Mouse (Mus musculus) lung, embryonic 14.5 days (tissue): ENCODE results near the gene Myo1d. TPM values are rescaled to one million over a fixed set of nuclear protein-coding genes. Genes with fewer than 3 reads are reported as not detected.

Source experiments
- ATAC-seq: fragments of 200-750 bp; cut with Nextera tagmentation; 2 replicates; pipeline ENCODE4 v1.8.0; 2017; ENCODE audit warnings: mild to moderate bottlenecking, moderate TSS enrichment, moderate library complexity; ENCODE audit not compliant: insufficient read depth
- DNase-seq: peaks from one replicate; pipeline ENCODE4 v3.0.0-alpha.2; 2015
- H3K27ac ChIP-seq: fragments of 300-500 bp; sonication (generic); 2 replicates; pipeline ENCODE4 v1.5.1; 2014; ENCODE audit warnings: low read depth, mild to moderate bottlenecking, moderate library complexity
- H3K27me3 ChIP-seq: fragments of 300-500 bp; sonication (generic); 2 replicates; pipeline ENCODE4 v1.6.1; 2014; ENCODE audit warnings: low read length, control low read depth; ENCODE audit not compliant: insufficient read depth
- H3K36me3 ChIP-seq: fragments of 300-500 bp; sonication (generic); 2 replicates; pipeline ENCODE4 v1.6.1; 2014; ENCODE audit warnings: control low read depth; ENCODE audit not compliant: insufficient read depth
- H3K4me1 ChIP-seq: fragments of 300-500 bp; sonication (generic); 2 replicates; pipeline ENCODE4 v1.6.1; 2014; ENCODE audit warnings: antibody characterized with exemption, control low read depth; ENCODE audit not compliant: insufficient read depth
- H3K4me2 ChIP-seq: fragments of 300-500 bp; sonication (generic); 2 replicates; pipeline ENCODE4 v1.6.1; 2014; ENCODE audit warnings: mild to moderate bottlenecking
- H3K4me3 ChIP-seq: fragments of 300-500 bp; sonication (generic); 2 replicates; pipeline ENCODE4 v1.5.1; 2014; ENCODE audit warnings: low read depth, low read length
- H3K9ac ChIP-seq: fragments of 300-500 bp; sonication (generic); 2 replicates; pipeline ENCODE4 v1.6.1; 2014
- H3K9me3 ChIP-seq: fragments of 300-500 bp; sonication (generic); 2 replicates; pipeline ENCODE4 v1.6.1; 2016; ENCODE audit warnings: low read depth, low read length, control low read depth
- CTCF ChIP-seq: IDR thresholded peaks from 2 replicates; pipeline ENCODE4 v1.5.1; 2016; ENCODE audit warnings: antibody characterized with exemption, low read depth
- WGBS: fragments of 180-500 bp; shearing (Covaris S2); extraction: QIAGEN DNeasy Blood & Tissue Kit; methylation state at CpG from one replicate; pipeline ENCODE4 v1.1.7; 2014; 5-methylcytosine and 5-hydroxymethylcytosine counted together
- polyA plus RNA-seq: library from polyadenylated mRNA; unstranded; fragments of >200 nt; fragmentation: Nextera tagmentation; extraction: Ambion mirVana; gene quantifications from 2 replicates; pipeline ENCODE4 v1.2.1, GENCODE M21; 2014

Gene Myo1d
- polyA plus RNA-seq, 1 experiment from 2014 or later: 16.1 TPM

DNA sequence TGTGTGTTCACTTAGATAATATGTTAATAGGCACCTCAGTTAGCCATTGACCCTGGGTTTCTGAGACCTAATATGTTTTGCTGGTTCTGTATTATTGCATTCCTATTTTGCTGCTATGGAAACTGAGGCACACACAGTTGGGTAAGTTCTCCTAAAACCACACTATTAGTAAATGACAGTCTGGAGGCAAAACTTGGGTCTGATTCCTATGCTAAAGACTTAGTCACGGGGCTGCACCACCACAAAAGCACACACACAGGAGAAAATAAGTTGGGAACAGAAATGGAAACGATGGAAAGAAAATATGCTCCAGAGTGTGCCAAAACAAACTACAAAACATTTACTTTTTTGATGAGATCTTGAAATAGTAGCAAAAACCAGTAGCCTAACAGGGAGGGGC, 45.1 kb downstream of the Myo1d start:
- no peak overlapping the region for H3K27ac ChIP-seq
- 76% methylated on average over 2 of the region's 2 CpGs for WGBS
- no peak overlapping the region for H3K4me2 ChIP-seq
- DNase-seq (no peak), ATAC-seq (no peak)
- H3K9me3 ChIP-seq: no peaks in the 10 kb centered on the region
- H3K4me1 ChIP-seq: no peaks in the 10 kb centered on the region
- no peak overlapping the region for H3K9ac ChIP-seq
- H3K36me3 ChIP-seq: no peaks in the 10 kb centered on the region
- H3K4me3 ChIP-seq: no peak overlapping the region
- no peak for TF ChIP-seq CTCF
- no peaks in the 10 kb centered on the region for H3K27me3 ChIP-seq

DNA sequence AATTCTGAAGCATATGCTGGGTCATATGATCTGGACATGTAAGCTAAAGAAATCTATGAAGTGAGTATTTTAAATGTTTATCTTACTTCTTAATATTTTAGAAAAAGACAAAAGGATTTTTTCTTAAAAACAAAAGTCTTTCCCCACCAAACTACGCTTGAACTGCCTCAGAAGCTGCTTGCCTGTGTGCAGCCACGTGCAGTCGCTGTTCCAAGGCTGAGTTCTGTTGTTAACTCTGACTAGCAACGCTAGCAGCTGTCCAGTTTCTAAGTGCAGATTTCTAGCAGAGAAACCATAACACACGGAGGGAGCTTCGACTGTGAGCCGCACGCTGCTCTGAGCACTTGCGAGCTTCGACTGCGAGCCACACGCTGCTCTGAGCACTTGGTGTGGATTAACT, 55.1 kb downstream of the Myo1d start:
- WGBS: 62% methylated on average over 12 of the region's 12 CpGs
- no peak for TF ChIP-seq CTCF
- H3K36me3 ChIP-seq: no peaks in the 10 kb centered on the region
- H3K27me3 ChIP-seq: no peaks in the 10 kb centered on the region
- no peak overlapping the region for H3K9ac ChIP-seq
- no peaks in the 10 kb centered on the region for H3K4me1 ChIP-seq
- H3K9me3 ChIP-seq: no peaks in the 10 kb centered on the region
- no peak overlapping the region for H3K27ac ChIP-seq
- no peak overlapping the region for H3K4me3 ChIP-seq
- ATAC-seq (no peak), DNase-seq (peak; percentile 42)
- H3K4me2 ChIP-seq: no peak overlapping the region

DNA sequence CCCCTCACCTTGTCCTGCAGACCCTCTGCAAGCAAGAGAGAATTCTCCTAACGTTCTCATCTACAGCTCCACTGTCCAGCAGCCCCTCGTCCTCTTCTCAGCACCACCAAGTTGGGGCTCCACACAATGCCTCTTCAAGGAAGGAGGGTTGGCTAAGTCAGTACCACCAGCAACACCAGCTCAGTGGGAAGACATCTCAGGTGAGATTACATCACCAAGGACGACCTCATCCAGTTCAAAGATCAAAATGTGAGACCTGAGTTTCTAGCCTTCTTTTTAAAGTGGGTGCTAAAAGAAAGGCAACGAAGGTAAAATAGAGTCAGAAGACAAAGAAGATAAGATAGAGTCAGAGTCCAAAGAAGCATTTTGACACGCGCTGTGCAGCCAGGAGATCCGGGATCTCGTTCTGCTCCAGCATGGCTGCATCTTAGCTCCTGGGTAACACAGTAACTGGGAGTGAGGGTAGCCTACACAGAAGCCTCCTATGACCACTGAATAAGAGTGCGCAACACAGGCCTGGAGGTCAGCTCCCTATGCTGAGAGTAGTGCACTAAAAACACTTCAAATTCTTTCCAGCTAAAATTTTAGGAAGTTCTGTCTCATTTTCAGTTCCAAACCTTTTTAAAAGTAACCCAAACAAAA, 56.3 kb downstream of the Myo1d start:
- H3K4me2 ChIP-seq: no peak overlapping the region
- no peak overlapping the region for H3K4me3 ChIP-seq
- no peak for TF ChIP-seq CTCF
- 67% methylated on average over 9 of the region's 9 CpGs for WGBS
- H3K9me3 ChIP-seq: no peaks in the 10 kb centered on the region
- DNase-seq: no peak
- no peak overlapping the region for H3K27ac ChIP-seq
- no peaks in the 10 kb centered on the region for H3K27me3 ChIP-seq
- H3K4me1 ChIP-seq: no peaks in the 10 kb centered on the region
- no peak for ATAC-seq
- H3K36me3 ChIP-seq: no peaks in the 10 kb centered on the region
- no peak overlapping the region for H3K9ac ChIP-seq

DNA sequence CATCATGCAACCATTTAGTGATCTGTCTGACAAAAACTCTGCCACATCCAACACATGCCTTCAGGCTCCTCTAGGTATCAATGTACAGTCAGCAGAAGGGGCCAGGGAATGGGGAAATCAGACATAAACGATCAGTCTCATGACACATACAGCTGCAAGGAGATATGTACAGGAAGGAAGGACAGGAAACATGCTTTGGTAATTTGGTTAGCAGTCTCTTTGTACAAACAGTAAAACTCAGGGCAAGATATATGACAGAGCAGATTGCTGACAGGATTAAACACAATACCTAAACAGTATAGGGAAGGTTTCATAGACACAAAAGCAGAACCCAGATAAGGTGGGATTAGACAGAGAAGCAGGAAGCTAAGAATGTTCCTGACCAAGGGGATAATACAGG, 60.8 kb downstream of the Myo1d start:
- Histone ChIP-seq H3K27me3 (no peaks in the 10 kb centered on the region), H3K9me3 (no peaks in the 10 kb centered on the region), H3K9ac (no peak overlapping the region), H3K27ac (no peak overlapping the region), H3K4me2 (no peak overlapping the region), H3K36me3 (no peaks in the 10 kb centered on the region), H3K4me3 (no peak overlapping the region), H3K4me1 (0 out of 2 replicates have a peak, but pooled peaks cover 3% of the 10 kb centered on the region)
- WGBS: 21% methylated on average over 1 of the region's 1 CpGs
- ATAC-seq (no peak), DNase-seq (no peak)
- TF ChIP-seq CTCF: no peak

DNA sequence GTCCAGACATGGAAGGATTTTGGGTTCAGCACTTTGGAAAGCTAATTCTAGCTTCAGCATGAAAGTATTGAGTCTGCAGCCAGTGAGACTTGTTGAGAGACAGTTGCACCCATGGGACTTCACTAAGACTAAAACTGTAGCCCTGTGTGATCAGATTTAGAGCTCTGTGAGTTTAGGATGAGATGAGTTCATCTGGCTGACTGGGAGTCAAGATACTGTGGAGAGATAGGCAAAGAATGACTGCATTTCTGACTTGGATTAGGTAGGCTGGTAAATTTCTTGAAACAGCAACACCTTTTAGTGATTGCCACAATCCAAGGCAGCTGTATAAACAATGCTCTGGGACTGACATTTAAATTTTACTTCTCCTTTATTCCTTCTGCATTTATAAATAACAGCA, 61.8 kb downstream of the Myo1d start:
- Histone ChIP-seq H3K27ac (no peak overlapping the region), H3K4me3 (no peak overlapping the region), H3K4me1 (0 out of 2 replicates have a peak, but pooled peaks cover 3% of the 10 kb centered on the region), H3K9ac (no peak overlapping the region), H3K4me2 (no peak overlapping the region), H3K27me3 (no peaks in the 10 kb centered on the region), H3K36me3 (no peaks in the 10 kb centered on the region), H3K9me3 (no peaks in the 10 kb centered on the region)
- DNase-seq: peak; percentile 26
- ATAC-seq: no peak
- no peak for TF ChIP-seq CTCF

GRCm38 (mm10) chr11:80715115-80715514, 64.7 kb downstream of the Myo1d start:
- Histone ChIP-seq H3K4me2 (no peak overlapping the region), H3K4me3 (no peak overlapping the region), H3K9ac (no peak overlapping the region), H3K4me1 (0 out of 2 replicates have a peak, but pooled peaks cover 3% of the 10 kb centered on the region), H3K9me3 (no peaks in the 10 kb centered on the region), H3K27me3 (no peaks in the 10 kb centered on the region), H3K27ac (no peak overlapping the region), H3K36me3 (no peaks in the 10 kb centered on the region)
- no peak for TF ChIP-seq CTCF
- WGBS: 67% methylated on average over 2 of the region's 2 CpGs
- ATAC-seq: no peak
- DNase-seq: peak; percentile 20

DNA sequence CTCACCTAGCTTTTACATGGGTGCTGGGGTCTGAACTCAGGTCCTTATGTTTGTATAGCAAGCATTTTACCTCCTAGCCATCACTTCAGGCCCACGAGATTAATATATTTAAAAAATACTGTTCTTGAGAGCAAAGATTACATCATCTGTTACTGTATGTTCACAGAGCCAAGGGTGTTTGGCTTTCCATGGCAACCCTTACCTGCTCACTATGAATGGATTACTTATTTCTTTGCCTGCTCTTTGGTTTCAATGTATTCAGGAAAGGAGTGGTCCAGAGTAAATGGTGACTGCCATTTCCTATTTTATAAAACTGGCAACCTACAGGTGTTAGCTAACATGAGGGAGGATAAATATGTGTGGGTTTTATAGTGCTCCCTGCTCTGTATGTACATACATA, 66.1 kb downstream of the Myo1d start:
- Histone ChIP-seq H3K9me3 (no peaks in the 10 kb centered on the region), H3K9ac (no peak overlapping the region), H3K4me1 (0 out of 2 replicates have a peak, but pooled peaks cover 3% of the 10 kb centered on the region), H3K4me2 (no peak overlapping the region), H3K27me3 (no peaks in the 10 kb centered on the region), H3K27ac (peak overlapping the region; percentile 75), H3K36me3 (no peaks in the 10 kb centered on the region), H3K4me3 (no peak overlapping the region)
- DNase-seq (peak; percentile 57), ATAC-seq (peak; percentile 62)
- WGBS: 46% methylated on average over 1 of the region's 1 CpGs
- TF ChIP-seq CTCF: no peak
